19 mouse cellular contexts compared by ENCODE assay signal in the genomic region with DNA sequence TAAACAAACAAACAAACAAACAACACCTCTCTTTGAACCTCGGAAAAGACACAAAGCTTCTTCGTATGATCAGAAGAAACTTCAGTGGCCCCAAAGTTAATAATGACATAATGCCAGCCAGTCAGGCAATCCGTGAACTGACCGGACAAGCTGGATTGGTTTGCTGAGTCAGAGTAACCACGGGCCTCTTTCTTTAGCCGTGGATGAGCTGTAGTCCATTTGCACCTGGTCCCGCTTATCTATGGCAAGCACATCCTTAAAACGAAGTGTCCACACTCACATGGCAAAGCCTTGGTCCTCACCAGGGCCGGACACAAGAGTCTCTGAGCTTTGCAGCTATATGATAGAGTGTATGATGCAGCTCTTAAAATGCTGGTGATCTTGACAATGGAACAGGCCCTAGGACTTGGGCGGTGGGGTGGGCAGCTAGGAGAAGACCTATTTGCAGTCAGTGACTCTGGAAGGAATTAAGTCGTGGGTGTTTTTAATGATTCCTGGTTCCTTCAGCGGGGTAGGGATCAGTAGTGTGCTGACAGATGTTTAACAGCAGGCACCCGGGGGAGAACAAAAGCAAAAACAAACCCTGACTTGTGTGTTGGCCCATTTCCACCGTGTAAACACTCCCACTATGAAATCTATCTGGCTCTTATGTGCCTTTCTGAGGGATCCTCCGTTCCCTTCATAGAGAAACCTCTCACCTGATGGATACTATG. TPM values are rescaled to one million over a fixed set of nuclear protein-coding genes. Genes with fewer than 3 reads are reported as not detected.
DNase-seq lines count a peak whose midpoint lies in the region; ATAC-seq and TF ChIP-seq lines count a peak whose summit lies in the region.
"Had no signal": no experiment of that assay in that cellular context is flagged by ENCODE, and none has a peak within 500 bp of the region (broad histone marks: within the 10 kb centered on the region; RNA-seq: fewer than 3 reads in every experiment).

No protein-coding gene starts in this region.

- 38% methylated on average over 15 of the region's 15 CpGs for WGBS in lung, postnatal 0 days

- no peak overlapping the region for H3K4me2 ChIP-seq in lung, postnatal 0 days (replicated peaks; ENCODE audit: low read depth, low read length)
- H3K4me2 ChIP-seq: embryonic facial prominence, embryonic 13.5 days; neural tube, embryonic 12.5 days had no signal

- no peak overlapping the region for H3K27ac ChIP-seq in lung, postnatal 0 days (ENCODE audit: low read length)
- H3K27ac ChIP-seq: embryonic facial prominence, embryonic 13.5 days; hindbrain, embryonic 10.5 days; liver, embryonic 14.5 days; neural tube, embryonic 12.5 days had no signal

- no peak; the same call in 1 of the 2 replicates for ATAC-seq in lung, postnatal 0 days
- ATAC-seq: inflammation-experienced regulatory T-cells, adult 6 months had no signal

- H3K9ac ChIP-seq in lung, postnatal 0 days (replicated peaks; ENCODE audit: low read depth): no peak overlapping the region
- H3K9ac ChIP-seq: embryonic facial prominence, embryonic 13.5 days; liver, embryonic 14.5 days; neural tube, embryonic 12.5 days had no signal

- H3K27me3 ChIP-seq in lung, postnatal 0 days (replicated peaks; ENCODE audit: insufficient read depth, low read length): no peaks in the 10 kb centered on the region
- H3K27me3 ChIP-seq: neural tube, embryonic 12.5 days had no signal

- TF ChIP-seq CTCF in lung, postnatal 0 days (IDR thresholded peaks at IDR 0.05): no peak

- DNase-seq in heart, adult 9 months (ENCODE audit: low spot score in 2 of 2): peak; percentile 15 to 19
- DNase-seq in heart, postnatal 25 days (ENCODE audit: low spot score): no peak
- peak; percentile 37 to 55 for DNase-seq in urinary bladder, adult 18-20 months (ENCODE audit: low spot score in 2 of 2)
- DNase-seq in urinary bladder, postnatal 10 days (ENCODE audit: low spot score): no peak
- DNase-seq in lung, postnatal 0 days (ENCODE audit: low spot score): peak; percentile 42
- peak; percentile 50 to 60 for DNase-seq in urinary bladder, postnatal 36 days (ENCODE audit: low spot score in 2 of 2)
- no peak for DNase-seq in layer of hippocampus, postnatal 14 days (ENCODE audit: low spot score in 2 of 2)
- DNase-seq: adrenal gland, adult 2 months; cerebellum, adult 11 months; cerebellum, postnatal 36 days; layer of hippocampus, postnatal 36 days; left cerebral cortex, postnatal 4 days; right cerebral cortex, postnatal 4 days had no signal

- H3K4me1 ChIP-seq in lung, postnatal 0 days (ENCODE audit: insufficient read depth, low read depth, low read length): no peaks in the 10 kb centered on the region
- H3K4me1 ChIP-seq: hindbrain, embryonic 10.5 days; megakaryocyte, embryonic 14.5 days; neural tube, embryonic 12.5 days had no signal

- no peaks in the 10 kb centered on the region for H3K9me3 ChIP-seq in lung, postnatal 0 days (ENCODE audit: low read length)
- H3K9me3 ChIP-seq: embryonic facial prominence, embryonic 13.5 days; hindbrain, embryonic 10.5 days; neural tube, embryonic 12.5 days had no signal

- no peaks in the 10 kb centered on the region for H3K36me3 ChIP-seq in lung, postnatal 0 days (ENCODE audit: insufficient read depth, low read length)
- H3K36me3 ChIP-seq: embryonic facial prominence, embryonic 13.5 days; hindbrain, embryonic 10.5 days; neural tube, embryonic 12.5 days had no signal

- no peak overlapping the region for H3K4me3 ChIP-seq in lung, postnatal 0 days (ENCODE audit: low read depth, low read length)
- H3K4me3 ChIP-seq: embryonic facial prominence, embryonic 13.5 days; hindbrain, embryonic 10.5 days; megakaryocyte, embryonic 14.5 days; neural tube, embryonic 12.5 days had no signal

- TF ChIP-seq EP300 in lung, postnatal 0 days (IDR thresholded peaks at IDR 0.05): no peak

- intact Hi-C loops in heart, postnatal 25 days (cut with DNase I): no loop called here

RNA-seq across cellular contexts. Expression of a gene that starts 53.6 kb away (rescaled TPM):
- 10 to 100 TPM; 39.7 to 43.6 TPM for total RNA-seq in heart, postnatal 25 days (2021)
- 7.0 and 9.4 TPM in 2 replicates for polyA plus RNA-seq in lung, postnatal 0 days (2015; fragmentation: Nextera tagmentation; extraction: Ambion mirVana)
- total RNA-seq in layer of hippocampus, postnatal 14 days (2021): 10 to 100 TPM; 65.0 TPM

Comparison
In these comparisons a context has a peak if more than half of its experiments do, and no peak if none do; other contexts are left out.
1. DNase-seq: peak in heart, adult 9 months (2 of 2), urinary bladder, adult 18-20 months (2 of 2), lung, postnatal 0 days (single experiment) and urinary bladder, postnatal 36 days (2 of 2); none in heart, postnatal 25 days (single experiment), urinary bladder, postnatal 10 days (single experiment) and layer of hippocampus, postnatal 14 days (0 of 2).